Mouse (Mus musculus) olfactory bulb, adult 2 months (tissue): ENCODE measurements around the gene Cnp. TPM values are rescaled to one million over a fixed set of nuclear protein-coding genes. Genes with fewer than 3 reads are reported as not detected.
A peak's percentile ranks its signal among the peaks of the same experiment; 100 is the strongest.

ENCODE experiments used
- H3K27ac ChIP-seq: fragments of 200-500 bp; 2 replicates; pipeline ENCODE4 v1.5.1; 2012; ENCODE audit warnings: low read depth, low read length; ENCODE audit not compliant: insufficient read depth
- H3K4me1 ChIP-seq: fragments of 200-500 bp; 2 replicates; pipeline ENCODE4 v1.6.1; 2012; ENCODE audit warnings: low read length; ENCODE audit not compliant: control insufficient read depth, insufficient read depth
- H3K4me3 ChIP-seq: fragments of 200-500 bp; 2 replicates; pipeline ENCODE4 v1.5.1; 2012; ENCODE audit warnings: mild to moderate bottlenecking, low read depth, low read length, moderate library complexity; ENCODE audit not compliant: insufficient read depth
- CTCF ChIP-seq: fragments of 200-500 bp; IDR thresholded peaks from 2 replicates; pipeline ENCODE4 v1.5.1; 2012; ENCODE audit warnings: low read depth, mild to moderate bottlenecking, low read length, moderate library complexity; ENCODE audit not compliant: insufficient read depth
- POLR2A ChIP-seq: fragments of 200-500 bp; IDR thresholded peaks from 2 replicates; pipeline ENCODE4 v1.6.1; 2012; ENCODE audit warnings: mild to moderate bottlenecking, low read depth, low read length, moderate library complexity; ENCODE audit not compliant: insufficient read depth
- WGBS: fragments of 180-500 bp; shearing (Covaris S2); methylation state at CpG from one replicate; pipeline ENCODE4 v1.1.7; 2018; 5-methylcytosine and 5-hydroxymethylcytosine counted together
- polyA plus RNA-seq: library from polyadenylated mRNA; stranded (reverse); fragments of >200 nt; gene quantifications from 2 replicates; pipeline ENCODE4 v1.2.4, GENCODE M21; 2012; ENCODE audit warnings: low replicate concordance; ENCODE audit not compliant: missing spikeins, insufficient read depth, insufficient read length

Gene Cnp
- polyA plus RNA-seq, 1 experiment = not detected

DNA sequence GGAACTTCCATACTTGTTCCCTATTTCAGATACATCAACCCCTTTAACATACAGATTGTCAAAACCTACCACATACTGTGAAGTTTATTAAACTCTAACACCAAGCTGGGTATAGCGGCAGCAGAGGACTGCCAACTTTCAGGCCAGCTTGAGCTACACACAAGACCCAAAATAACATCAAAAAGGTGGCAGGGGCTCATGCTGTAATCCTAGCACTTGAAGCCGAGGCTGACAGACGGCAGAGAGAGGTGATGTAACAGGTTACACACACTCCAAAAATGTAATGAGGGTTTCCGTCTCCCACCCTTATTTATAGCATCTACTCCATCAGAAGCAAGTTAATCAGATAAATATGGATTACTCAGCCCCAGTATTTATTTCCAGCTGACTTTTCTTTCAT lies 20.8 kb downstream of the Cnp start:
- Histone ChIP-seq H3K27ac (no peak overlapping the region), H3K4me3 (no peak overlapping the region), H3K4me1 (no peaks in the 10 kb centered on the region)
- WGBS = 62% methylated on average over 4 of the region's 4 CpGs
- no peak for TF ChIP-seq CTCF
- TF ChIP-seq POLR2A = no peak

DNA sequence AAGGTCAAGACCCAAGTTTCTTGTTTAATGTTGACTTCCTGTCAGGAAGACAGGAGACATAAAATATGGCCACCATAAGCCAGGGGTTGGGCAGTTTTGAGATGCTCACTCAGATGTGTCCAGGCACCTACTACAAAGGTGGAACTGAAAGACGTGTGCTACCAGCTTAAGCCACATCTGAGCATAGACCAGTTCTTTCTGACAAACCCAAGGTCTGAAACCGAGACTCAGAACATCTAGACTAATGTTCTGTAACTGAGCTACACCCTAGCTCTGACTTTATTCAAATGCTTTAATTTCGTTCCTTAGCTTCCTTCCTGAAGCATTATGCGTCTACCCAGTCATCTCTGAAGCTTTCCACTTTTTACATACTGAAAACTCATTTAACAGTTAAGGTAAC lies 23.4 kb downstream of the Cnp start:
- Histone ChIP-seq H3K27ac (no peak overlapping the region), H3K4me3 (no peak overlapping the region), H3K4me1 (peaks cover under 1% of the 10 kb centered on the region)
- WGBS = 89% methylated on average over 4 of the region's 4 CpGs
- TF ChIP-seq POLR2A (no peak), CTCF (no peak)

DNA sequence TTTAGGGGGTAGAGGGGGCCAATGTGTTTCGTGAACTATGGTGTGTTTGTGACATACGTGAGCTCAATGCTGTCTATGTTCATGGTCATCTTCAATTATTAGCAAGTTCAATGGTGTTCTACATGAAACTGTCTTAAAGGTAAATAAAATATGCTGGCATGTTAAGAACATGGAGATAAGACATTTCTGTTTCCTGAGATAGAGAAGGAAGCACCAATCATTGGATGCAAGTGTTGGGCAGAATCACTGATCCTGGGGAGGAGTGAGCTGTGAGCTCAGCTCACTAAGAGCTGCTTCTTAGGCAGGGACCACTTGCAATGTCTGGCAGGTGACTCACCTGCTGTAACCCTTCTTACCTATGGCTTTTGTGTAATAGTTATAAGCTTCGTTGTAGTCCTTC lies 26.7 kb downstream of the Cnp start:
- H3K4me1 ChIP-seq = peaks cover 16% of the 10 kb centered on the region
- WGBS = 91% methylated on average over 3 of the region's 3 CpGs

DNA sequence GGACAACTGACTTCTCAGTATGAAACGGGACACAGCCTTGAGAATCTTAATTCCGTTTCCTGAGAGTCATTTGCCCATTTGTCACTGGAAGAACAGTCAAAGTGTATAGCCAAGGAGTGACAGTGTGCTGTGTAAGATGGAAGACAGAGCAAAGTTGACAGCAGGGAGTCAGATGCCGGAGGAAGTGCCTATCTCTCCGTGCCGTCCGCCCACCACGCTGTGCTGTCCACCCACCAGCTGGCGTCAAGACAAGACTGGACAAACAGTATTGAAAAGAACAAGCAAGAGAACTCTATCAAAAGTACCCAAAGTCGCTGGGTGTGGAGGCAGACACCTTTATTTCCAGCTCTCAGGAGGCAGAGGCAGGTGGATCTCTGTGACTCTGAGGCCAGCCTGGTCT lies 28.5 kb downstream of the Cnp start:
- WGBS = 82% methylated on average over 9 of the region's 9 CpGs
- TF ChIP-seq POLR2A (no peak), CTCF (no peak)

More for the DNA sequence above, 26.7 kb downstream of the Cnp start:
- no peak overlapping the region for H3K27ac ChIP-seq
- no peak overlapping the region for H3K4me3 ChIP-seq
- TF ChIP-seq CTCF (no peak), POLR2A (no peak)

GRCm38 (mm10) chr11:100603813-100604212 lies 29.1 kb downstream of the Cnp start:
- Histone ChIP-seq H3K4me3 (no peak overlapping the region), H3K27ac (peak overlapping the region; percentile 74), H3K4me1 (peaks cover 18% of the 10 kb centered on the region)
- WGBS = 51% methylated on average over 8 of the region's 8 CpGs
- TF ChIP-seq CTCF (no peak), POLR2A (no peak)

More for the DNA sequence above, 28.5 kb downstream of the Cnp start:
- Histone ChIP-seq H3K27ac (peak overlapping the region; percentile 74; the same call in 1 of the 2 replicates), H3K4me3 (no peak overlapping the region), H3K4me1 (peaks cover 16% of the 10 kb centered on the region)

DNA sequence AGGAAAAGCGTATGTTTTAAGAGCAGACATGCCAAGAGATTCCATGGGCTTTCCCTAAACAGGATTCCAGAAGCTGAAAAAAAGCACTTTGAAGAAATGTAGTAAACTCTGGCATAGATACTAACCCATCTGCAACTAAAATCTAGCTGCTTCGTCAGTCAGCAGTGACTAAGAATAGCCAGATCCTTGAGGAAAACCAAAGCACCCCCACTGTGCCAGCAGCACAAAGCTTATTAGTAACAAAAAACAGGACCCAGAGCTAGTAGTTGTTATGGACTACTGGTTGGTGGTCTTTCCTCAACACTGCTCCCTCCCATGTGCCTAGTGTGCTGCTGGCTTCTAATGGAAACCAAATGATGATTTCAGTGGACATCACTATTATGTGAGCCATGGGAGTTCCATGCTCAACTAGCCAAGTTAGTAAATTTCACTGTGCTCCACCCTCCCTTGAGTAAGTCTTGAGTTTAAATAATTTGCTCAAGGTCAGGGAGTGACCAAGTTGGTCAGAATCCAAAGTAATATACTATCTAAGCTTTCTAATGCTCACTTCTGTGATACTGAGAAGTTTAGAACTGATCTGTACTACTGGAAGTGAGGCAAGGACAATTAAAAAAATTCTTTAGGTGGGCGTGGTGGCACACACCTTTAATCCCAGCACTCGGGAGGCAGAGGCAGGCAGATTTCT lies 29.8 kb downstream of the Cnp start:
- Histone ChIP-seq H3K27ac (no peak overlapping the region), H3K4me1 (peaks cover 19% of the 10 kb centered on the region), H3K4me3 (no peak overlapping the region)
- 46% methylated on average over 4 of the region's 4 CpGs for WGBS
- TF ChIP-seq POLR2A (no peak), CTCF (no peak)

DNA sequence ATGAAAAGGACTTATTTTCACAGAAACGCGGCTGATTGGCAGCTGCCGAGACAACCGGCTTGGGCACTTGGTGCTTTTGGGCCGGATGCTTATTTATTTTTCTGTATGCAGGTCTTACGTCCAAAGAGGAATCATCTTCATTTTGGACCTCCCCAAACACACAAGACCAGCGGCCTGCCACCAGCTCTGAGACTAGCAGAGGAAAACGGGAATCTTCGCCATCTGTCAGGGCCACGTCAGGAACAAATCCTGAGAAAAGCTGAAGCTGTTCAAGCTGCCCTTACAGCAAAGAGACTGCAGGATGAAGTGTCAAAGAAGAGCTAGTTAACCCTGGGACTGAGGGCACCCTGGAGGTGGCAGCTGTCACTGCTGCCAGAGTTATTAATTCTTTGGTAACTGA lies 30.7 kb downstream of the Cnp start:
- Histone ChIP-seq H3K27ac (no peak overlapping the region), H3K4me1 (peaks cover 25% of the 10 kb centered on the region), H3K4me3 (no peak overlapping the region)
- no peak for TF ChIP-seq POLR2A
- TF ChIP-seq CTCF = no peak
- 57% methylated on average over 10 of the region's 10 CpGs for WGBS

GRCm38 (mm10) chr11:100607121-100607520 lies 32.4 kb downstream of the Cnp start:
- WGBS = 87% methylated on average over 6 of the region's 6 CpGs
- no peak overlapping the region for H3K27ac ChIP-seq
- TF ChIP-seq POLR2A = no peak
- no peak for TF ChIP-seq CTCF

GRCm38 (mm10) chr11:100608796-100609195 lies 34.1 kb downstream of the Cnp start:
- peaks cover 25% of the 10 kb centered on the region for H3K4me1 ChIP-seq
- WGBS = 37% methylated on average over 4 of the region's 4 CpGs
- TF ChIP-seq CTCF (no peak), POLR2A (no peak)
- H3K4me3 ChIP-seq = no peak overlapping the region
- no peak overlapping the region for H3K27ac ChIP-seq

More at GRCm38 (mm10) chr11:100607121-100607520, 32.4 kb downstream of the Cnp start:
- H3K4me3 ChIP-seq = no peak overlapping the region
- H3K4me1 ChIP-seq = peaks cover 28% of the 10 kb centered on the region
